Mouse (Mus musculus) embryonic facial prominence, embryonic 10.5 days (tissue): ENCODE measurements at regions not wholly inside any gene's neighbourhood (a gene's known extent, or its start where the extent isn't known, plus 50 kb on each side); places are given as distances from the start of the nearest gene placed in this dataset.

Experiments
- DNase-seq: peaks from one replicate; pipeline ENCODE4 v3.0.0-alpha.2; 2017; ENCODE audit warnings: low spot score
- H3K27ac ChIP-seq: fragments of 300-500 bp; sonication (generic); replicated peaks from 2 replicates; pipeline ENCODE4 v1.5.1; 2016; ENCODE audit warnings: mild to moderate bottlenecking
- H3K27me3 ChIP-seq: fragments of 300-500 bp; sonication (generic); replicated peaks from 2 replicates; pipeline ENCODE4 v1.6.1; 2016; ENCODE audit warnings: low read depth, mild to moderate bottlenecking; ENCODE audit not compliant: poor library complexity, severe bottlenecking
- H3K36me3 ChIP-seq: fragments of 300-500 bp; sonication (generic); replicated peaks from 2 replicates; pipeline ENCODE4 v1.6.1; 2016; ENCODE audit warnings: mild to moderate bottlenecking, moderate library complexity
- H3K4me1 ChIP-seq: fragments of 300-500 bp; sonication (generic); 2 replicates; pipeline ENCODE4 v1.6.1; 2016
- H3K4me3 ChIP-seq: fragments of 300-500 bp; sonication (generic); 2 replicates; pipeline ENCODE4 v1.5.1; 2016; ENCODE audit warnings: mild to moderate bottlenecking, moderate library complexity
- H3K9me3 ChIP-seq: fragments of 300-500 bp; sonication (generic); 2 replicates; pipeline ENCODE4 v1.6.1; 2016; ENCODE audit warnings: mild to moderate bottlenecking
- WGBS: fragments of 180-500 bp; shearing (Covaris S2); methylation state at CpG from one replicate; pipeline ENCODE4 v1.1.7; 2016; 5-methylcytosine and 5-hydroxymethylcytosine counted together

GRCm38 (mm10) chr8:17587261-17587861 is 1390.7 kb downstream of the Defb40 start:
- H3K9me3 ChIP-seq: no peaks in the 10 kb centered on the region
- H3K27me3 ChIP-seq: no peaks in the 10 kb centered on the region
- H3K4me1 ChIP-seq: no peaks in the 10 kb centered on the region
- H3K4me3 ChIP-seq: no peak overlapping the region
- 59% methylated on average over 5 of the region's 5 CpGs for WGBS
- no peak overlapping the region for H3K27ac ChIP-seq
- no peak for DNase-seq
- H3K36me3 ChIP-seq: no peaks in the 10 kb centered on the region
